Mouse (Mus musculus) erythroblast, adult 5-6 weeks (primary cell): ENCODE measurements around the gene Eef1akmt1. TPM values are rescaled to one million over a fixed set of nuclear protein-coding genes. Genes with fewer than 3 reads are reported as not detected.

ENCODE experiments used
- ATAC-seq: replicated peaks from 2 replicates; pipeline ENCODE4 v1.8.0; 2016; ENCODE audit warnings: moderate number of reproducible peaks, mild to moderate bottlenecking, moderate TSS enrichment, inconsistent platforms; ENCODE audit not compliant: poor library complexity, low FRiP score, severe bottlenecking
- total RNA-seq, 2 experiments: library from RNA; stranded (forward) in 1 of 2; stranded (reverse) in 1 of 2; fragments of 150-400 nt in 1 of 2; fragments of 200-764, 138-1000 nt in 1 of 2; gene quantifications; 2 replicates each; pipeline versions ENCODE4 v1.2.3 to v1.2.4; 2015 to 2017; ENCODE audit warnings: low replicate concordance in 2 of 2

Gene Eef1akmt1
- total RNA-seq, 2 experiments from 2014 or later = 3.2 to 8.5 TPM

DNA sequence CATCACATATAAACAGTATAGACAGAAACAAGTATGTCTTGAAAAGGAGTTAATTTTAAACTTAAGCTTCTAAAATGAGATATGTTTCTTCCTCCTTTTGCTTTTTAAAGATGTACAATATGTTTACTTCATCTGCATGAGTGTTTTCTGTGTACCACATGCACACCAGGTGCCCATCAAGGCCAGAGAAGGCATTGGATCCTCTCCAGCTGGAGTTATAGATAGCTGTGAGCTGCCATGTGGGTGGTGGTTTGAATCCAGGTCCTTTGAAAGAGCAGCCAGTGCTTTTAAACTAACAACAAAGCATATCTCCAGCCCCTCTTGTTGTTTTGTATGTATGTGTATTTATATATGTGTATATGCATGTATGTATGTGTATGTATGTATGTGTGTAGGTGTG is 18.5 kb downstream of the Eef1akmt1 start:
- no peak for ATAC-seq

DNA sequence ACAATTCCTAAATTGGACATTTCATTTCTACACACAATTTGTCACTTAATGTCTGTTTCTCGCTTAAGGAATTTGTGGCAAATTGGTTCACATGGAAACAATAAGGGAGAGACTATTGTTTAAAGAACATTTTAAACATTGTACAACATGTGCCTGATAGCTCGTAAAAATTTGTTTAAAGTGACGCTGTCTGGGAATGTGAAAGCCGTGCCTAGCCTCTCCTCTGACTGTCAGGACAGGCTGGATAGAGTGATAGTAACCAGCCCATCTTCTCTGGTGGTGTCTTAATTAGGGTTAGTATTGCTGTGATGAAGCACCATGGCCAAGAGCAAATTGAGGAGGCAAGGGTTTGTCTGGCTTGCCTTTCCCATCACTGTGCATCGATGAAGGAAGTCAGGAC is 24.4 kb downstream of the Eef1akmt1 start:
- no peak for ATAC-seq

DNA sequence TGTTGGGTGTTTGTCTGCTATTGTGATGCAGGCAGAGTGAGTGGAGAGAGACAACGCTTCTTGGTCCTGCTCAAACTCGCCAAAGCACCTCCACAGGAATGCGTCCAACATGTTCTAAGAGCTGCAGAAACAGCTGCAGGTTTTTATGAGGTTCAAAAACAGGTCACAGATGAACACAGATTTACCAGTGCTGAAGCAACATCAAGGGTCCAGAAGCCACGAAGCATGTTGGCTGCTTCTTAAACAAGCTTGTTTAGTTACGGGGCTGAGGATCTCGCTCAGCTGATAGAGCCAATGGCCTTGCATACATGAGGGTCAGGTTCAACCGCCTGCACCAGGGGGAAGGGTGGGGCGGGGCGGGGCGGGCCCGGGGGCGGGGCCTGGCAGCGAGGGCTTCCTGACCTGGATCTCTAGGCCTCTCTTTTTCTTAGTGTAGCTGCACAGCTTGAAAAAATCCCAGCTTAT is 24.8 kb downstream of the Eef1akmt1 start:
- ATAC-seq = no peak

DNA sequence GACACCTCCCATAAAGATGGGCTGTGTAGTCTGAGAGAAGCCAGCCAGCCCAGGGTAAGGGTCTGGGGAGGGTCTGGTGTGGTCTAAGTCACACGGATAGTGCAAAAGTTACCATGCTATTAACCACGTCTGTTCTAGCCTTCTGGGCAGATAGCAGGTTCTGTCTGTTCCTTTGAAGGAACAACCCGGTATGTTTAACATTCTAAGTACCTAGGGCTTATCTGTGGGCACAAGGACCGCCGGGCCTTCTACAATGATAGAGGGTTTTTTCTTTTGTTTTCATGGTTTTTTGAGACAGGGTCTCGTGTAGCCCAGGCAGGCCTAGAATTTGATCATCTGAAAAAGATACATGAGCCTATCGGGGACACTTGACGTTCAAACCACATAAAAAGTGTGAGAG is 25.3 kb downstream of the Eef1akmt1 start:
- ATAC-seq = no peak

DNA sequence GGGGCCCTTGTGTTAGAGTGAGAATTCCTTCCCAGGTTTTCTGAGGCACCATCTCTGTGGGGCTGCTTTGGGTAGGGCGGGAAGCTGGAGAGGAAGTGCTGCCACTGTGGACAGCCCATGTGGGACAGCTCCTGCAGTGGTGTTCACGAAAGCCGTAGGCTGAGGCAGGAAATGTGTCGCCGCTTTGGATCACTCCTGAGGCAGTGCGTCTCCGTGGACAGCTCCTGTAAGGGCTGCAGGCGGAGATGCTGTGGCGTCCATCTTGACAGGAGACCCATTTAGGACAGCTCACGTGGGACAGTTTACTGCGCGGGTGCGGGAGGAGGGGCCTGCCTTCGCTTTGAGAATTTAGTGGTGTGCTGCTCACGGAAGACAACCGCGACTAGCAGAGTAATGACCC is 25.9 kb downstream of the Eef1akmt1 start:
- no peak for ATAC-seq

DNA sequence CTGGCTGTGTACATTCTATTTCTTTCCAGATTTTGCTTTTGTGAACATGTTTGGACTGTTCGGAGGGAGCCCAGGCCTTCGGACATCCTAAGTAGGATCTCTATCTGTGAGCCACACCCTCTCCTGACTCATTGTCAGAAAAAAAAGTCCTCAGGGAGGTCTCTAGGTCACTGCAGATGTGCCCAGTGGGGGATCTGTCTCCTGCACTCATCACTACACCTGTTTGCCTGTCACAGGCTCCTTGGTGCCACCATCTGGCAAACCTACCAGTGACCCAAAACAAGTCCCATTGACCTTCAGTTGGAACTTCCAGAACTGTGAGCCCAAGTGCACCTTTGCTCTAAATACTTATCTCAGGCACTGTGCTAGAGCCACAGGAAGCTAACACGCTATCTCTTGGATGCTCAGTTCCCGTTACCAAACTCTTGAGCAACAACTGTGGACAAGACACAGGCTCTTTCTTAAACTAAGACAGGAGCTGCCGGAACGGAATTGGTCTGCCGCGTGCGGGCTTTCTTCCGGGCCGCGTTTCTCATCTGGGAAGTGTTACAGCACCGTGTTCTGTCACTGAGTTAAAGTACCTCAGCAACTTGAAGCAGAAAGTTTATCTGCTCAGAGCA is 27.9 kb downstream of the Eef1akmt1 start:
- ATAC-seq = no peak

DNA sequence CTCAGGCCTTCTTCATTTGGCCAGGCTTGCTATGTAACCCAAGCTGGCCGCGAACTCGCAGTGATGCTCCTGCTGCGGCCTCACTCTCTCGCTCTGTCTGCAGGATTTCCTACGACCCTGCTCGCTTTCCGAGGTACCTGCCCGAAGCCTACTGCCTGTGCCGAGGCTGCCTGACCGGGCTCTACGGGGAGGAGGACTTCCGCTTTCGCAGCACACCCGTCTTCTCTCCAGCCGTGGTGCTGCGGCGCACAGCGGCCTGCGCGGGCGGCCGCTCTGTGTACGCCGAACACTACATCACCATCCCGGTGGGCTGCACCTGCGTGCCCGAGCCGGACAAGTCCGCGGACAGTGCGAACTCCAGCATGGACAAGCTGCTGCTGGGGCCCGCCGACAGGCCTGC is 29.2 kb downstream of the Eef1akmt1 start:
- no peak for ATAC-seq

DNA sequence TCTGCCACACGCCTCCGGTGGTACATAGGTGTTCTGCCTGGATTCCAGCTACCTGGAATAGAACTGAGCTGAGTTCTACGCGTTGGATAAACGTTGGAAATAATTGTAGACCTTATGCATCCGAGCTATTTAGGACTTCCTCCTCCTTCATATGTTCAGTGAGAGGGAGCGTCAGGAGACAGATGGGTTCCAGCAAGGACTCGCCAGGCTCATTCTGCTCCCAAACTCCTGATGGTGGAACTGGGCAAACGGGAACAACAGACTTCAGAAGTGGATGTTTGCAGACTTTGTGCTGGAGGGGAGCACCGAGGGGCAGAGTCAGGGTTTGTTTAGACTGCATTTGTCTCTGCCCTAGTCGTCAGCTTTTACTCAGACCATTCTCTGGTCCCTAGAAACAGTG is 30.7 kb downstream of the Eef1akmt1 start:
- no peak for ATAC-seq

DNA sequence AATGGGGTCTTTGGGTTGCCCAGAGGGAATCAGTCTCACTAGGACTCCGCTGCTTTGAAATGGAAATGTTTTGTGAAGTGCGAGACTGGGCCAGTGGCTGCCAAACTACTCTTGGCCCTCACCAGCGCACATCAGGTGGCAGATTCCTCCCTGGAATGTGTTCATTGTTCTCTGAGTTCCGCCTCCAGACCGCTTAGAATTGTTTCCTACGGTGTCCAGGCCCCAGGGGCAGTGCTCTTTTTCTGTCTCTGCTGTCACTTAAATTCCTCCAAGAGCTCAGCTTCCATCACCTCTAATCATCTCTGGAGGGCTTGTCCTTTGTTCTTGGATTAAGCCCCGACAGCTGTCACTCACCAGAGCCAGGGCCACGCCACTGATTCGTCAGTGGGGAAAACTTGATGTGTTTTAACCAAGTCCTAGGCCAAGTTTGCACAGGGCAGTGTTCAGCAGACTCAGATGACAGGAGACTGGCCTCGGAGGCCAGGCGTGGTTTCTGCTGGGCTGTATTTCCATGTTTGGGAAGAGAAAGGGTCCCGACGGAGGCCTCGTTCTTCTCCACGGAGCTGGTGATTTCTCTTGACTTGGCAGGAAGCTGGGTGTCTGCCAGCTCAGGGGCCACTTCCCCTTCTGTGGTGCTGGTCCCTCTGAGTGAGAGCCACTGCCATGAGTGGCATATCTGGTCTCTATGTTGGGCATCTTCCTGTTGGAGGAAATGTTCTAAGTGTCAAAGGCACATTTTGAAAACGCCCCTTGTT is 34.0 kb downstream of the Eef1akmt1 start:
- no peak for ATAC-seq

DNA sequence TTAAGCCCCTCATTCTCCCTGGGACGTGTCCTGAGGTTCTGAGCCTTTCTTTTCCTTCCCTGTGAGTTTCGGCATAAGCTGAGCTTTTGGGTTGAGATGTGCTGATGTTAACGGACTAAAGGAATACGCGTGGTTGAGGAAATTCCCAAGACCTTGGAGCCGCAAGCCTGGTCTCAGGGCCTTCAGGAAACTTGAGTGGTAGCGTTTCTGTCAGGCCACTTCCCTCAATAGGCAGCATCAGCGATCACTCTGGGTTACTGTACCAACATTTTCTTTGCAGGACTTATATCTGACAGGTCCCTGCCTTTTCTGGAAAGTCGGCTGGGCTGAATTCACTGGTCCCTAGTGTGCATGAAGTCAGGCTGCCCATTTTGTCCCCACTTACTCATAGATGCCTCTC is 34.6 kb downstream of the Eef1akmt1 start:
- no peak for ATAC-seq

DNA sequence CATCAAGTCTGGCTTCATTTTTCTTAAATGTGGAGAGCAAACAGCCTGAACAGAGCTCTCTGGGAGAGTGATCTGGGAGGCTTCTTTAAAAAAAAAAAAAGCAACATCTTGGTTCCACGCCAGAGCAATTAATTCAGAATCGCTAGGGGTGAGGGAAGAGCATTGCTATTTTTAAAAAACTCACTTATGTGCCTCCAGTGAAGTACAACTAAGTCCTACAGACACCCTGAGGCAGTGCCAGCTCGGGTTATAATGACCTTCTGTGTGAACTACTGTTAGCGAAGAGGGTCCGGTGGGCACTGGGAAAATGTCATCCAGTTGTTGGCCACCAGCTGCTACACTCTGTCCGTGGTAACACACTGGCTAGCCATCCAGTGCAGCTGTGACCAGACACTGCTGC is 35.8 kb downstream of the Eef1akmt1 start:
- ATAC-seq = no peak

DNA sequence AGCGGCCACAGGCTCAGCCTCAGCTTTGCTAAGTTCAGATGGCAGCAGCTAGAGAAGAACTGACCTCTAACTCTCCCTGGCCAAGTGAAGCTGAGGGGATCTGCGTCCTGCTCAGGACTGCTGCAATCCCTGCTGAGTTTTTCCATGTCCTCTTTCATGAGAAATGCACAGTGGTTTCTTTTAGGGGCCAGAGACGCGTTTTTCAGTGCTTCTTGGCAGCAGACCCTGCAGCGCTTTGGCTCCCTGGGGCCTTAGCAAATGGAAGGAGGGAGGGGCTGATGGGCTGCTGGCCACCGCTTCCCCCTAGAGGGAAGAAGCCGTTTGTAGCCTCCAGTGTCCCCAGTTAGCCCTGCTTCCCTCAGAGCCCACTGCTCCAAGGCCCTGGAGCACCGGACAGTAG is 36.5 kb downstream of the Eef1akmt1 start:
- no peak for ATAC-seq

DNA sequence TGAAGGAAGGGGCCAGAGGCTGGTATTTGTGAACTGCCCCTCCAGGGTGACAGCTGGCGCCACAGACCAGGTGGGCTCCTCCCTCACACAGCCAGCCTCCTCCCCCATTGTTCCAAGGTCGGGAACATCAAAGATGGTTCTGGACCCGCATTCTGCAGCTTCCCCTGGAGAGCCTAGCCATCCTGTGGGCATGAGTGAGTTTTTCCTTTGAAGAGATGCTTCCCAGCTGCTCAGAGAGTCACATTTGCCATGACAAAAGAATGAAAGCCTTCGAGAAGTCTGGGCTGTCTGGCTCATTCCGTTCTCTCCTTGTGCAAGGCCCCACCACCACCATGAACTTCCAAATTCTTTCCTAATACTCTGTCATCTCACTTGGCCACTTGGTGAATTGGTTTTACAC is 37.1 kb downstream of the Eef1akmt1 start:
- no peak for ATAC-seq

DNA sequence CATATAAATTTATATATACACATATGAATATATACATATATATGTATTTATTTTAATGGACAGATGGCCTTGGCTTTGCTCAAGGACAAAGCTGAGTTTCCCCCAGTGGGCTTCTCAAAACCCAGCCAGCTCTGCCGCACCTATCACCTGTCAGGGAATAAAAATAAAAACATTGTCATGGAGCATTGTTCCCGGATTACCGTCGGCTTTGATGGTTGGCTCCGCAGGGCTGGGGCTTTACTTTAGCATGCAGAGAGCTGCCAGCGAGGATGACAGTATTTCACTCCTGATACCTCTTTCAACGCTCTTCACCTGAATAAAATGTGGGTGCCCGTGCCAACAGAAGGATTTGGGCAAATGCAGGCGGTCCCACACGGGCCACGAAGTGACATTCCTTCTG is 37.6 kb downstream of the Eef1akmt1 start:
- no peak for ATAC-seq

DNA sequence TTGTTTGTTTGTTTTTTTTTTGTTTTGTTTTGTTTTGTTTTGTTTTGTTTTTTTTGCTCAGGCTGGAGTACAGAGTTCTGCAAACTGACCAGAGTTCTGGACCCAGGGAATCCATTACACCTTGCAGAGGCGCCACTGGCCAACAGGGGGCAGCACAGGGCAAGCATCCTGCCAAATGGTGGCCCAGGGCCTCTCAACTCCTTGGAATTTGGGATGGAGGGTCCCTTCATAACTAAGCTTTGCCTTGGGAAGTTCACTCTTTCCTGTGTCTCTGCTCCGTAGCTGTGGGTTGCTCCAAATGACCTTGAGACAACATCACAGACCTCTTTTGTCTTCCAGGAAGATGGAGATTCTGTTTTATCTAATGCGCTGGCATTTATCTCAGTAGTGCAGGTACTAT is 38.2 kb downstream of the Eef1akmt1 start:
- ATAC-seq = peak; percentile 69; the same call in 1 of the 2 replicates

DNA sequence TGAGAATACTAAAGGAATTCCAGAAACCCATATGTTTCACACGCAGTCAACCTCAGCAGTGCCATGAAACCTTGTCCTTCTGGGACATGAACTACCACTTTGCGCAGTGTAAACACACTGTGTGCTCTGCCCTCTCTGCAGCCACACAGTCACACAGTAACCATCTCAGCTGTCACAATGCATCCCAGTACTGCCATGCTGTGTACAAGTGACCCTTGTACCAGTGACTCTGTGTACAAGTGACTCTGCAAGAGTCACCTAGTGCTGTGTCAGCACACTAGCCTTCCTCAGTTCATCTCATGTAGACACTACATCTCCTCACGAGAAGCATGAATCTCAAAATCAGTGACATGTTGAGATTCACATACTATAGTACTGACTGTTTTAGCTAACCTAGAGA is 38.8 kb downstream of the Eef1akmt1 start:
- ATAC-seq = no peak

DNA sequence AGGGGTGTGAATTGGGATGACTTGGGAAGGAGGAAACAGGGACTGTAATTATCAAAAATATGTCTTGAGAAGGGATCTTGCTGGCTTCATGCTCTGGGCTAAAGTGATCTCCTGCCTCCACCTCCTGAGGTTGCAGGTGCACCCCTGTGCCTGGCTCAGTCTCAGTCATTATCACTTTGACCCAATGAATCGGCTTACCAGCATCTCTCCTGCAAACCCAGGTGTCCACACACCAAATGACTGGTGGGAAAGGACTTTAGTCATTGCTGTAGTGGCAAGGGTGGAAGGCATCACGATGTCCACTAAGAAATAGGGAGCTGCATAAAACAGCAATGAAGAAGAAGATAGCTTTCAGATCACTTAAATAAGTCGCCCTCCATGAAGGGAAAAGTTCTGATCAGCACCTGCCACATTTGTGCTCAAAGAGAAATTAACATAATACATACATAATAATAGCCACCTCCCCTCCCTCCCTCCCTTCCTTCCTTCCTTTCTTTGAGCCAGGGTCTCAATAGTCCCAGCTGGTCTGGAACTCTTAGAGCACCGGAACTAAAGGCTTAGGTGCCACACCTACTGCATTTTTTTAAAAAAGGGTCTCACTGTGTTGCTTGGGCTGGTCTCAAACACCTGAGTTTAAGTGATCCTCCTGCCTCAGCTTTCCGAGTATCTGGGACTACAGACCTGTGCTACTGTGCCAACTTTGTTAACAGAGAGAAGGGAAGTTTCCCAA is 41.5 kb downstream of the Eef1akmt1 start:
- no peak for ATAC-seq

DNA sequence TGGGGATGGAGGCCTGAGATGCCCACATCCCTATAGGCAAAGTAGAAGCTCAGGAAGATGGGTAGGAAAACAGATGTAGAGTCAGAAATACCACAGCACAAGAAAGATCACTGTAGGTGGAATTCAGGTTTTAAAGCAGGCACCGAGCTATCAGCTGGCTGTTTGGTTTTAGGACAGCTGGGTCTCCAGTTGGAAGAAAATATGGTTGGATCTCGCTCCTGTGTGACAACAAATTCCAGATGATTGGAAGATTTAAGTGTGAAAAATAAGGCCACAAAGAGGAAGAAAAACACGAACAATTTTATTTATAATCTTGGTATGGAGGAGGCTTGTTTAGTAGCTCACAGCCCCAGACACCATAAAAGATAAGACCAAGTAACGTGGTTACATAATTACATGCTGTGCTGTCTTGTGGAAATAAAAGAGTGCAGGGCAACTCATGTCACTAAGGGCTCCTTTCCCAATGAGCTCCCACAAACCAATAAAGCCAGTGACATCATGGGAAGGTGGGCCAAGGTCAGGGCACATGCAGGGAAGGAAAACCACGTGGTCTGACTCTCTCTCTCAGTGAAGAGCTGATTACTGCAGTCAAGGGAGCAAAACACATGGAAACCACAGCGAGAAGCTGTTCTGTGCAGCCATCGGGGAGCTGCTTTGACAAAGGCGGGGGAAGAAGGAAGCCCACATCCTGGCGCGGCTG is 42.2 kb downstream of the Eef1akmt1 start:
- no peak for ATAC-seq

DNA sequence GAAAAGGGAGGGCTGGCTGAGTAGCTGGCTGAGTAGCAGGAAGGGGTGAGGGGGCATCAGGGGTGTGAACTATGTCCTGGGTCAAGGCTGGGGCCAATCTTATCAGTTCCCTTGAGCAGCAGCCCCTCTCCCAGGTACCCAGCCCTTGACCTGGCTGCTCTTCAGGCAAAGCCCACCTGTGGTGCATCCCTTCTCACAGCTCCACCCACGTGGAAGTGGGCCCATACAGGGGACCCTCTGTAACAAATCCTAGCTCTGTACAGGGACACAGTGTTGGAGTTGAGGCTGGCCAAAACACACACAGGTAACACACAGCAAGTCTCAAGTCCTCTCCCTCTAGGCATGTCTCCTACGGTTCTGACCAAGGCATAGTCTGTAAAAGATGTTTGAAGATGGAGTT is 43.8 kb downstream of the Eef1akmt1 start:
- ATAC-seq = no peak

DNA sequence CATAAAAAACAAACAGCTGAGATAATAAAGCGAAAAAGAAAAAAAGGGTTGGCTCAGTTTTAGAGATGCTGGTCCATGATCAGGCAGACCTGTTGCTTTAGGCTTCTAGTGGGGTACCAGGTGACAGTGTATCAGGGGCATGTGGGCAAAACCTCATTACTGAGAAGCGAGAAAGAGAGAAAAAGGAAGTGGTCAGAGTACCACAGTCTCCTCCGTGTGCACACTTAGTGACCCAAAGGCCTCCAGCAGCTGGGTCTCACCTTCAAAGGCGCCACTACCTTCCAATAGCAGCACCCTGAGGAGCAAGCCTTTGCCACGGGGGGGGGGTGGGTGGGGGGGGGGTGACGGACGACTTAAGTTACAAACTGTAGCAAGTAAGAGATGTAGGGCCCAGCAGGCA is 44.3 kb downstream of the Eef1akmt1 start:
- no peak for ATAC-seq
